Mouse (Mus musculus): ENCODE data around the gene Olfr331.
"Not testable (repeated sequence)": the region's sequence is repeated elsewhere in the genome, so short reads cannot be mapped to it uniquely, and the experiment has no call there.

The Olfr331 gene

DNA sequence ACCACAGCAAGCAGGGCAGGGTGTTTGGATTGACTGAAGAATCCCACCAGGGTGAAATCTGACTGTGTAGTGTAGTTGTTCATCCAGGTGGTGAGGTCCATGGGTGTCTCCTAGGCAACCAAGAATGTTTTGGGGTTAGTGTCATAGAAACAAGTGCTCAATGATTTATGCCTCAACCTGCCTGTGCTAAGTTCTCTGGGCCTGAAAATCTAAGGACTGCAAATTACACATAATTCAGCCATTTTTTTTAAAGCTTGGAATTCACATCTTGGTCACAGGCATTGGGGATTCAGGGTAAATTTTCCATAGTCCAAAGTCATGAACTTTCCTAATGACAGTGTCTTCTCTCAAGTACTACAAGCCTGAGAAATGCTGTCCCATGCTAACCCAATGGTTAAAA is at the start of gene Olfr331:
Gene Olfr331, minus strand, starts transcription at position 101 of the 400 bp plus-strand sequence.
- not testable (repeated sequence) for DNase-seq (ENCODE audit: low spot score in 2 of 2)

DNA sequence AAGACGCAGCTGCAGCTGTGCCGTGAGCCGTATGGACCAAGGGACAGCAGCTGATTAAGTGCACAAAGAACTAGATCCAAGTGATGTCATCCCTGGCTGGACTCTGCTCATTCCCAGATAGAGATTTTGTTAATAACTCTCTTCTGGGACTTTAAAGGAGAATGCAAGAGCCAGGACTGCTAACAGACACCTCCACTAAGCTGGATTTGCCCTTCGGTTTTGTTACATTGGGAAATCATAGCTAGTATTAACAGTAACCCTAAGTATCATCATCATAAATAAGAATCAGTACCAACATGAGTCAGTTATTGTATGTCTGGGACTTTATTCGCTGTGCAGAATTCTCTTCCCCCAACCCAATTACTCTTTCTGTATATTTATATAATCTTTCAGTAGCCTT is 44.0 kb upstream of the Olfr331 start, which contains the start of gene Olfr329-ps:
Gene Olfr329-ps, minus strand, starts transcription at position 101 of the 400 bp plus-strand sequence.
- DNase-seq (ENCODE audit: low spot score in 2 of 2) = no peak

DNA sequence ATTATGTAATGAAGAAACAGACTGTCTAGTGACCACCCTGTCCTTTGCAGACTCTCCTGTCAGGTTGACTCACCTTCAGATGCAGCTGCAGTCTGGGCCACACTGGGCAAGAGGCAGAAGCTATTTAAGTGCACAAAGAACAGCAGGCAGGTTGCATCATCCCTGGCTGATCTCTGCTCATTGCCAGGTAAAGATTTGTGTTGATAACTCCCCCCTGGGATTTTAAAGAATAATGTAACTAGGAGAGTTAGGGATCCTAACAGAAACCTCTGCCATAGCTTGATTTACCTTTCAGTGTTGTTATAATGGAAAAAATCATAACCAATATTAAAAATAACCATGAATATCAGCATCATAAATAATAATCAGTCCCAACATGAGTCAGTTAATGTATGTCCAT is 32.4 kb upstream of the Olfr331 start, which contains the start of gene Olfr330:
Gene Olfr330, minus strand, starts transcription at position 101 of the 400 bp plus-strand sequence.
- not testable (repeated sequence) for DNase-seq (ENCODE audit: low spot score in 2 of 2)

DNA sequence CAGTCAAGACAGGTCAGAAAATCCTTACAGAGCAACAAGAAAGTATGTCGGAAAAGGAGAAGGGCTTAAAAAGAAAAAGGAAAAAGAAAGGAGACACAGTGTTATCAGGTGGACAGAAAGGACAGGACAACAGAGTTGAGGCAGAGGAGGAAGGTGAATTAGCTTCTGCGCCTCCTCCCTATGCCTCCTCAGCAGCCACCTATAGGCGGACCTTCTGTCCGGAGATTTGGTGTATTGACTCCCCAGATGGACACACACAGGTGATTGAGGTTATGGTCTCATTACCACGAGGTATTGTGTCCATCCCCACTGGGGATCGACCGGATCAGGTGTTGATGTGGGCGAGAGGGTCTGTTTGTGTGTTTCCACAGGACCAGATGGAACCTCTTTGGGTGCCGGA is 17.4 kb upstream of the Olfr331 start:
- peak in 1 of 2 experiments; percentile 23 for DNase-seq (ENCODE audit: low spot score in 2 of 2)

DNA sequence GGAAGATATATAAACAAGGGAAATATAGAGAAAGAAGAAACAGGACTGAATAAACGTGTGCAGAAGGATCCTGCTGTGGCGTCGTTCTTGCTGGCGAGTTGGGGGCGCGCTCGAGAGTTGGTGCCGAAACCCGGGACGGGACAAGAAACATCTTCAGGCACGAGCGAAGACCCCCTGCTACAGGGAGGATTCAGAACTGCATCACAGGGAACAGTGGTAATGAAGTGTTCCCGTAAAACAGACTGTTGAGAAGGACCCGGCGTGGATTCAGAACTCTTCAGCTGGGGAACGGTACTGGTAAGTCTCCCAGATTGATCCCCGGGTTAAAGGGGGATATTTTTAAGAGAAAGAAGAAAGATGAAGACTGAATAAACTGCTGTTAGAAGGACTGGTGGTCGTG is 16.5 kb upstream of the Olfr331 start:
- peak; percentile 75 to 80 for DNase-seq (ENCODE audit: low spot score in 2 of 2)

DNA sequence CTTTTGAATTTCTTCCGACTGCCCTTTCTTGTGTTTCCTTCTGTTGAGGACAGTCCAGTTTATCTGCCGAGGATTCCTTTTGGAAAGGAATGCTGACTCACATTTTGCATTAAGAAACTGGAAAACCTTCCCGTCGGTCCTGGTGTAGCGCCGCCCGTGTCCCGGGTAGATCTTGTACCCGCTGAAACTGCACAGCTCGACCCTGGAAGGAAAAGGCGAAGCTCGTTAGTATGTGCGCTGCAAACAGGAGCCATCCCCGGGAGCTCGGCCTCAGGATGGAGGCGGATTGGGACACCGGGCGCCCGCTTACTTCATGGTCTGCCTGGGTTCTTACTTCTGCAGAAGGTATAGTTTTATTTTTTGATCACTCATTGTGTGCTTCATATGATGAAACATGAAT is 6.7 kb upstream of the Olfr331 start:
- DNase-seq (ENCODE audit: low spot score in 2 of 2) = not testable (repeated sequence)

DNA sequence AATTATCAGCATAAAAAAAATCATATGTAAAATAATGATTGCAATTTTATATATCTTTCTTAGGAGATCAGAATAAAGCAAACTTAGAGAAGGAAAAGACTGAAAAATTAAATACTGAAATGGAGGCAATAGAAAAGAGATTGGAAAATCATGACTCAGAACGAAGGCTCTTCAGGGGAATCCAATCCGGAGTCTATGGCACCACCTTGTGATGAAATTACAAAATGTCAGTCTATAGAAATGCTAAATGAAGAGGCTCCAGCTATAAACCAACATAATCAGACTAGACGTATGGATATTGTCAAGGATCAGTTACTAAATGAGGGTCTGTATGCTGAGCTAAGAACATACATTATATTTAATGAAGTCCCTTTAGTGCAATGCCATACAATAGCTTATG is 3.1 kb downstream of the Olfr331 start:
- no peak for DNase-seq (ENCODE audit: low spot score in 2 of 2)

DNA sequence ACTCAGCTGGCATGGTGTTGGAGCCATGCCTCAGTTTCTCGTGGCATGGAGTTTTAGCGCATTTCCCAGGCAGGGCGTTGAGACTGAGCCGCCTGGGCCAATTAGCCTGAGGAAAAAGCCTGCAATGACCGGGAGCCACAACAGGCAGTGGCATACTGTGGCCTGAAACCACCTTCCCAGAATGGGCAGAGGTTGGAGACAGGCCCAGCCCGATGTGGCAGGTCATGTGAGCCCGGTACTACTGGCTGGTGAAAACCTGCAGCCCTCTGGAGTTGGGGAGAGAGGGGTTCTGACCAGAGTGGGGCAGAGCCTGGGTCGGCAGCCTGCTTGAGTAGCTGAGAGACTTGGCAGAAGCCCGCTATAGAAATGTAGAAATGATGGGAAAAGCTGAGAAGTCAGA is 3.6 kb downstream of the Olfr331 start:
- no peak for DNase-seq (ENCODE audit: low spot score in 2 of 2)

DNA sequence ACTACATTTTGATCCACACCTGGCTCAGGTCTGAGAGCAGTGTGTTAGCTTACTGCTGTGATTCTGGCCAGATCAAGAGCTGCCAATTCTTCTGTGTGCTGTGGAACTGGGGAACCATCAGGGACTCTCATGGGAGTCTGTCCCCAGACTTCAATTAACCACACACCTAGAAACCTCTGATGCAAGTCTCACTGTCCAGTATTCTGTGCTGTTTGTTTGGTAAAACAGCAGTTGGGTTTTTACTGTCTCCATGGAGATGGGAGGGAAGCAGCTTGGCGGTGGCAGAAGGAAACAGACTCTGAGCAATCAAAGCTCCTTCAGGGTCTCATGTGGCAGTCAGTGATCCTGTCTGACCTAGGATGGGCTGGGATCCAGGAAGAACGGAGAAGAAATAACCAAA is 9.9 kb downstream of the Olfr331 start, which contains the start of gene Olfr332:
Gene Olfr332, minus strand, starts transcription at position 101 of the 400 bp plus-strand sequence.
- DNase-seq (ENCODE audit: low spot score in 2 of 2) = no peak

DNA sequence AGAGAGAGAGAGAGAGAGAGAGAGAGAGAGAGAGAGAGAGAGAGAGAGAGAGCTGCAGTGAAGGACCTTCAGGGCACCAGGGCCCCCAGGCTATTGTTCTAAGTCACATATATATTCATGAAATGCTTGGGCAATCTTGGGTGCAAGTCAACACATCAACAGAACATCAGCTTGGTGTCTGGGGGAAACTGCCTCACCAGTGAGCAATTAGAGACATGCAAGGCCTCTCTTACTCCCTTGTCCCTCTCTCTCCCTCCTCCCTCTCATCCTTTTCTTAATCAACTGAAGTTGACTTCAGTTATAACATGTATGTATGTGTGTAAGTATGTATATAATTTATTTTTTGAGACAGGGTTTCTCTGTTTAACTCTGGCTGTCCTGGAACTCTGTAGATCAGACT is 40.2 kb downstream of the Olfr331 start, which contains the start of gene Olfr30:
Gene Olfr30, minus strand, starts transcription at position 101 of the 400 bp plus-strand sequence.
- no peak for DNase-seq (ENCODE audit: low spot score in 2 of 2)

DNA sequence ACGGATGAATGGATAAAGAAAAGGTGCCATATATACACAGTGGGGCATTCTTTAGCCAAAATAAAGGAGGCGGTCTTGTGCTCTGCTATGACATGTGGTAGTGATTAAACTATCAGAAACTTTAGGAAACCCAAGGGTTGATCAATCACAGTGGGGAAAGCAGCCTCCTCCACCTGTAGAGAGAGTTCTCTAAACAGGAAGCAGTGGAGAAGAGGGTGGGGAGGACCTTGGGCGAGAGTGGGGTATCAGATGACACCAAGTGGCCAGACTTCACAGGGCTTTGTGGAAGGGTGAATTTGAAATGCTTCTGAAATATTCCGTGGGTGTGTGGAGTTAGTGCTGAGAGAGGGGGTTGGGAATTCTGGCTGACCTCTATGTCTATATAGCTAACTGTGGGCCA is 48.8 kb downstream of the Olfr331 start:
- no peak for DNase-seq (ENCODE audit: low spot score in 2 of 2)

DNA sequence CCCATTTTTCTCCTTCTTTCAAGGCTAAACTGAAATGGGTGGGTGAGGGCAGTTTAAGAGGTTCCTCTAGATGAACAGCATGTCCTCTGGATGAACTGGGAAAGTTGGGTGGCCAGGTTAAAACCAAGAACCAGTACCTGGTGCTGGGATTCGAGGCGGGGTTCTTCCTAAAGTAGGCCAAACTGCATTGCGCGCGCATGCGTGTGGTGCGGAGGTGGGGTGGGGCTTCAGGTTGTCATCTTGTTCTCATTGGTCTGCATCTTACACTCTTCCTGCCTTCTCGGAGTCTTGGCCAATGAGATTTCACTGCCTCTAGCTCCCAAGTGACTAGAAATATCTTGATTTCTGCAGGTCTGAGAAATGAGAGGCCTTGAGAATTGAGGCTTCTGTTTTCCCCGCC is 49.6 kb downstream of the Olfr331 start, which contains the start of gene Lypd9:
Gene Lypd9, minus strand, starts transcription at position 165 of the 400 bp plus-strand sequence.
- no peak for DNase-seq (ENCODE audit: low spot score in 2 of 2)

Measured in frontal cortex, postnatal 10 days (tissue).